Mouse (Mus musculus) heart, postnatal 4 days (tissue): Measurements from ENCODE around the gene Gm4303. TPM values are rescaled to one million over a fixed set of nuclear protein-coding genes. Genes with fewer than 3 reads are reported as not detected.
"Not testable (repeated sequence)": the region's sequence is repeated elsewhere in the genome, so short reads cannot be mapped to it uniquely, and the experiment has no call there.

Experiments
- DNase-seq: peaks from one replicate; pipeline ENCODE4 v3.0.0; 2021
- total RNA-seq, 2 experiments: library from RNA; stranded (reverse); gene quantifications; 2 replicates each; pipeline ENCODE4 v1.2.3; 2021

Gm4303 gene
- total RNA-seq, result not detected

DNA sequence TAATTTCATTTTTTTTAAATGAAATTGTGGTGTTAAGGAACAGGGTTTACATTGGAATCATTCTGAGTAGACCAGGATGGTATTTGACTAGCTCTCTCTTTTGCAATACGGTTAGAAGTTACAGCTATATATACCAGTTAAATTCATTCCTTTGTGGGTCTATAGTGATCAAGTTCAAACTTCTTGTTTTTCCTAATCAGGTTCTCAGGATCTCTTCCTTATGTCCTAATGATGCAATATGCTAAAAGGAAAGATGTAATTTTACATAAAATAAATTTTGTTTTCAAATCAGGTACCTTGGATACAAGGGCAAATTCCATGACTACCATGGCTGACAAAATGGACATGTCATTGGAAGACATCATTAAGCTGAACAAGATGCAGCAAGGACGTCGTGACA, at the start of gene Gm4303:
Gm4303 (plus strand) TSS at position 301 of the 400 bp plus-strand sequence.
- DNase-seq, result not testable (repeated sequence)

DNA sequence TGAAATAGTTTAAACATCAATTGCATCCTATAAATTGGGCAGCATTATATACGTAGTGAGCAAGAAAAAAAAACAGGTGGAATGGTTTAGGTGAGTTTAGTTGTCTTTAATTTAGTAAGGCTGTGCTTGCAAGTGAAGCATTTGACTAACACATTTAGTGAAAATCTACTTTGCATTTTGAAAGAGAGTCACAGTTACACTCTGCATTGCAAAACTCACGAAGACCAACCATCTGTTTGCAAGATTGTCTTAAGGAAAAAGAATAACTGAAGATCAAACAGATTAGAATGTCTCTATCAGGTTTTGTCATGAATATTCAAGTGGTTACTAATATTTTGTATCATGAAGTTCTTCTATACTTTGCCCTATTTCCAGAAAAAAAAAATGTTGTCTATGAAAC, 49.7 kb upstream of the Gm4303 start:
- no peak for DNase-seq

GRCm38 (mm10) chr10:100300106-100300505, 45.7 kb upstream of the Gm4303 start:
- not testable (repeated sequence) for DNase-seq

DNA sequence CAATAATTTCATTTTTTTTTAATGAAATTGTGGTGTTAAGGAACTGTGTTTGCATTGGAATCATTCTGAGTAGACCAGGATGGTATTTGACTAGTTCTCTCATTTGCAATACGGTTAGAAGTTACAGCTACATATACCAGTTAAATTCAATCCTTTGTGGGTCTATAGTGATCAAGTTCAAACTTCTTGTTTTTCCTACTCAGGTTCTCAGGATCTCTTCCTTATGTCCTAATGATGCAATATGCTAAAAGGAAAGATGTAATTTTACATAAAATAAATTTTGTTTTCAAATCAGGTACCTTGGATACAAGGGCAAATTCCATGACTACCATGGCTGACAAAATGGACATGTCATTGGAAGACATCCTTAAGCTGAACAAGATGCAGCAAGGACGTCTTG, 10.4 kb upstream of the Gm4303 start, which contains the start of gene Gm4301:
Gm4301 (plus strand) TSS at position 301 of the 400 bp plus-strand sequence.
- not testable (repeated sequence) for DNase-seq

- DNase-seq, result not testable (repeated sequence)
Measured at GRCm38 (mm10) chr10:100340536-100340935, 5.2 kb upstream of the Gm4303 start, which contains the start of gene Gm4302. Gm4302 (plus strand) TSS chr10:100340836.

DNA sequence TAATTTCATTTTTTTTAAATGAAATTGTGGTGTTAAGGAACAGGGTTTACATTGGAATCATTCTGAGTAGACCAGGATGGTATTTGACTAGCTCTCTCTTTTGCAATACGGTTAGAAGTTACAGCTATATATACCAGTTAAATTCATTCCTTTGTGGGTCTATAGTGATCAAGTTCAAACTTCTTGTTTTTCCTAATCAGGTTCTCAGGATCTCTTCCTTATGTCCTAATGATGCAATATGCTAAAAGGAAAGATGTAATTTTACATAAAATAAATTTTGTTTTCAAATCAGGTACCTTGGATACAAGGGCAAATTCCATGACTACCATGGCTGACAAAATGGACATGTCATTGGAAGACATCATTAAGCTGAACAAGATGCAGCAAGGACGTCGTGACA, 5.0 kb downstream of the Gm4303 start, which contains the start of gene Gm4305:
Gm4305 (plus strand) TSS at position 301 of the 400 bp plus-strand sequence.
- DNase-seq, result not testable (repeated sequence)

GRCm38 (mm10) chr10:100356841-100357240, 11.1 kb downstream of the Gm4303 start:
- DNase-seq, result peak; percentile 9

DNA sequence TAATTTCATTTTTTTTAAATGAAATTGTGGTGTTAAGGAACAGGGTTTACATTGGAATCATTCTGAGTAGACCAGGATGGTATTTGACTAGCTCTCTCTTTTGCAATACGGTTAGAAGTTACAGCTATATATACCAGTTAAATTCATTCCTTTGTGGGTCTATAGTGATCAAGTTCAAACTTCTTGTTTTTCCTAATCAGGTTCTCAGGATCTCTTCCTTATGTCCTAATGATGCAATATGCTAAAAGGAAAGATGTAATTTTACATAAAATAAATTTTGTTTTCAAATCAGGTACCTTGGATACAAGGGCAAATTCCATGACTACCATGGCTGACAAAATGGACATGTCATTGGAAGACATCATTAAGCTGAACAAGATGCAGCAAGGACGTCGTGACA, 15.3 kb downstream of the Gm4303 start, which contains the start of gene Gm4307:
Gm4307 (plus strand) TSS at position 301 of the 400 bp plus-strand sequence.
- not testable (repeated sequence) for DNase-seq

- not testable (repeated sequence) for DNase-seq
Measured at GRCm38 (mm10) chr10:100382460-100382859, 36.7 kb downstream of the Gm4303 start, which contains the start of gene Gm4312. Gm4312 (minus strand) TSS chr10:100382560.

Other genes with a start within 250 kb of the Gm4303 start
- not detected for gene Gm4301, start 10.3 kb upstream of the Gm4303 start, total RNA-seq
- gene Gm4302, start 5.1 kb upstream of the Gm4303 start, total RNA-seq, result not detected
- gene Gm4305, start 5.1 kb downstream of the Gm4303 start, total RNA-seq, result not detected
- gene Gm4307, start 15.4 kb downstream of the Gm4303 start, total RNA-seq, result not detected
- not detected for gene Gm4312, start 36.6 kb downstream of the Gm4303 start, total RNA-seq
- 10 to 100 TPM; 23.1 to 28.4 TPM for gene Tmtc3, start 141.4 kb downstream of the Gm4303 start, total RNA-seq
- 1 to 10 TPM; 3.9 to 5.2 TPM for gene Cep290, start 141.6 kb downstream of the Gm4303 start, total RNA-seq
- 1 to 10 TPM; 4.3 to 4.5 TPM for gene 4930430F08Rik, start 244.5 kb downstream of the Gm4303 start, total RNA-seq
- not detected for gene 1700017N19Rik, start 244.5 kb downstream of the Gm4303 start, total RNA-seq